Mouse (Mus musculus): ENCODE measurements around the gene Nfe2l2.
A peak's percentile ranks its signal among the peaks of the same experiment; 100 is the strongest.

Gene Nfe2l2

GRCm38 (mm10) chr2:75704234-75705161, at the start of gene Nfe2l2:
Gene Nfe2l2 (minus strand): TSS chr2:75704641.
- DNase-seq (ENCODE audit: low spot score): peak; percentile 97

- DNase-seq (ENCODE audit: low spot score): no peak
These were observed 48.1 kb upstream of the Nfe2l2 start for GRCm38 (mm10) chr2:75752306-75753175.

GRCm38 (mm10) chr2:75751896-75752295, 47.5 kb upstream of the Nfe2l2 start:
- no peak for DNase-seq (ENCODE audit: low spot score)

- no peak for DNase-seq (ENCODE audit: low spot score)
These were observed 46.4 kb upstream of the Nfe2l2 start for GRCm38 (mm10) chr2:75750869-75751268.

GRCm38 (mm10) chr2:75750043-75750718, 45.7 kb upstream of the Nfe2l2 start:
- no peak for DNase-seq (ENCODE audit: low spot score)

- no peak for DNase-seq (ENCODE audit: low spot score)
These were observed 44.4 kb upstream of the Nfe2l2 start for GRCm38 (mm10) chr2:75748841-75749240.

- peak; percentile 49 for DNase-seq (ENCODE audit: low spot score)
These were observed 32.6 kb upstream of the Nfe2l2 start for GRCm38 (mm10) chr2:75737006-75737503.

- DNase-seq (ENCODE audit: low spot score): no peak
These were observed 29.9 kb upstream of the Nfe2l2 start for GRCm38 (mm10) chr2:75734196-75734865.

- no peak for DNase-seq (ENCODE audit: low spot score)
These were observed 28.7 kb upstream of the Nfe2l2 start for GRCm38 (mm10) chr2:75733177-75733576.

GRCm38 (mm10) chr2:75731929-75732328, 27.5 kb upstream of the Nfe2l2 start:
- no peak for DNase-seq (ENCODE audit: low spot score)

GRCm38 (mm10) chr2:75731233-75731651, 26.8 kb upstream of the Nfe2l2 start:
- DNase-seq (ENCODE audit: low spot score): peak; percentile 23

- DNase-seq (ENCODE audit: low spot score): no peak
These were observed 25.6 kb upstream of the Nfe2l2 start for GRCm38 (mm10) chr2:75730052-75730451.

GRCm38 (mm10) chr2:75724863-75725445, 20.5 kb upstream of the Nfe2l2 start:
- DNase-seq (ENCODE audit: low spot score): no peak

GRCm38 (mm10) chr2:75723481-75723880, 19.0 kb upstream of the Nfe2l2 start:
- DNase-seq (ENCODE audit: low spot score): no peak

- no peak for DNase-seq (ENCODE audit: low spot score)
These were observed 18.5 kb upstream of the Nfe2l2 start for GRCm38 (mm10) chr2:75722893-75723292.

- DNase-seq (ENCODE audit: low spot score): no peak
These were observed 16.0 kb upstream of the Nfe2l2 start for GRCm38 (mm10) chr2:75720236-75721027.

GRCm38 (mm10) chr2:75719331-75719869, 15.0 kb upstream of the Nfe2l2 start:
- no peak for DNase-seq (ENCODE audit: low spot score)

GRCm38 (mm10) chr2:75716046-75717016, 11.9 kb upstream of the Nfe2l2 start:
- no peak for DNase-seq (ENCODE audit: low spot score)

- no peak for DNase-seq (ENCODE audit: low spot score)
These were observed 10.3 kb upstream of the Nfe2l2 start for GRCm38 (mm10) chr2:75714766-75715165.

Data from MN1 (cell line).